Mouse (Mus musculus): ENCODE measurements around the gene Blvra. TPM values are rescaled to one million over a fixed set of nuclear protein-coding genes. Genes with fewer than 3 reads are reported as not detected.
"Not testable (repeated sequence)": the region's sequence is repeated elsewhere in the genome, so short reads cannot be mapped to it uniquely, and the experiment has no call there.

The Blvra gene
- polyA plus RNA-seq, 1 experiment from 2014 or later, result 44.3 TPM

- H3K27me3 ChIP-seq (replicated peaks; ENCODE audit: insufficient read depth, low read length), result no peaks in the 10 kb centered on the region
- H3K4me2 ChIP-seq (replicated peaks; ENCODE audit: low read depth, low read length), result peak within 1 kb of the TSS; percentile 75
- no peaks in the 10 kb centered on the region for H3K9me3 ChIP-seq (ENCODE audit: low read length)
- H3K9ac ChIP-seq (replicated peaks; ENCODE audit: low read depth), result peak within 1 kb of the TSS; percentile 50
- no peaks in the 10 kb centered on the region for H3K36me3 ChIP-seq (ENCODE audit: insufficient read depth, low read length)
- ATAC-seq (peak; percentile 92), DNase-seq (ENCODE audit: low spot score) (peak; percentile 94)
- under 1% methylated on average over 57 of the region's 57 CpGs for WGBS
- peak within 1 kb of the TSS; percentile 94 for H3K27ac ChIP-seq (ENCODE audit: low read length)
- H3K4me1 ChIP-seq (ENCODE audit: insufficient read depth, low read depth, low read length), result peaks cover 9% of the 10 kb centered on the region; the same call in 1 of the 2 replicates
- peak within 1 kb of the TSS; percentile 92 for H3K4me3 ChIP-seq (ENCODE audit: low read depth, low read length)
- no peak; the same call in 1 of the 2 replicates for TF ChIP-seq EP300 (IDR thresholded peaks at IDR 0.05)
- no peak for TF ChIP-seq CTCF (IDR thresholded peaks at IDR 0.05)
Measured at GRCm38 (mm10) chr2:127133621-127134461, 63.4 kb downstream of the Blvra start, which contains the start of gene Ncaph. Gene Ncaph (minus strand): TSS chr2:127133954.

GRCm38 (mm10) chr2:127135255-127135654, 64.8 kb downstream of the Blvra start:
- H3K4me3 ChIP-seq (ENCODE audit: low read depth, low read length); DNase-seq (ENCODE audit: low spot score); H3K4me1 ChIP-seq (ENCODE audit: insufficient read depth, low read depth, low read length); H3K9ac ChIP-seq (replicated peaks; ENCODE audit: low read depth); H3K9me3 ChIP-seq (ENCODE audit: low read length); H3K27ac ChIP-seq (ENCODE audit: low read length); H3K36me3 ChIP-seq (ENCODE audit: insufficient read depth, low read length); ATAC-seq; H3K4me2 ChIP-seq (replicated peaks; ENCODE audit: low read depth, low read length); H3K27me3 ChIP-seq (replicated peaks; ENCODE audit: insufficient read depth, low read length): not testable (repeated sequence)
- peak; percentile 47 for TF ChIP-seq CTCF (IDR thresholded peaks at IDR 0.05)
- WGBS, result 34% methylated on average over 2 of the region's 3 CpGs

- H3K27me3 ChIP-seq (replicated peaks; ENCODE audit: insufficient read depth, low read length), result no peaks in the 10 kb centered on the region
- peak; percentile 66; the same call in 1 of the 2 replicates for TF ChIP-seq EP300 (IDR thresholded peaks at IDR 0.05)
- no peak for TF ChIP-seq CTCF (IDR thresholded peaks at IDR 0.05)
- H3K4me2 ChIP-seq (replicated peaks; ENCODE audit: low read depth, low read length), result 0 out of 2 replicates have a peak overlapping the region, but pooled peaks have one; percentile 25
- H3K4me3 ChIP-seq (ENCODE audit: low read depth, low read length), result no peak overlapping the region
- peaks cover 4% of the 10 kb centered on the region; the same call in 1 of the 2 replicates for H3K36me3 ChIP-seq (ENCODE audit: insufficient read depth, low read length)
- peak; percentile 73 for DNase-seq (ENCODE audit: low spot score)
- peak; percentile 56 for ATAC-seq
- peak overlapping the region; percentile 38 for H3K27ac ChIP-seq (ENCODE audit: low read length)
- peaks cover 9% of the 10 kb centered on the region; the same call in 1 of the 2 replicates for H3K4me1 ChIP-seq (ENCODE audit: insufficient read depth, low read depth, low read length)
- no peak overlapping the region for H3K9ac ChIP-seq (replicated peaks; ENCODE audit: low read depth)
- H3K9me3 ChIP-seq (ENCODE audit: low read length), result no peaks in the 10 kb centered on the region
- WGBS, result under 1% methylated on average over 5 of the region's 5 CpGs
Measured at GRCm38 (mm10) chr2:127136979-127137378, 66.5 kb downstream of the Blvra start.

- Histone ChIP-seq H3K27me3 (replicated peaks; ENCODE audit: insufficient read depth, low read length) (no peaks in the 10 kb centered on the region), H3K36me3 (ENCODE audit: insufficient read depth, low read length) (peaks cover 4% of the 10 kb centered on the region; the same call in 1 of the 2 replicates), H3K9ac (replicated peaks; ENCODE audit: low read depth) (no peak overlapping the region), H3K9me3 (ENCODE audit: low read length) (no peaks in the 10 kb centered on the region), H3K4me3 (ENCODE audit: low read depth, low read length) (no peak overlapping the region), H3K4me1 (ENCODE audit: insufficient read depth, low read depth, low read length) (peaks cover 11% of the 10 kb centered on the region; the same call in 1 of the 2 replicates), H3K4me2 (replicated peaks; ENCODE audit: low read depth, low read length) (no peak overlapping the region), H3K27ac (ENCODE audit: low read length) (peak overlapping the region; percentile 6; the same call in 1 of the 2 replicates)
- 46% methylated on average over 10 of the region's 10 CpGs for WGBS
- DNase-seq (ENCODE audit: low spot score) (no peak), ATAC-seq (no peak)
- TF ChIP-seq EP300 (IDR thresholded peaks at IDR 0.05), result no peak
- peak; percentile 15; the same call in 1 of the 2 replicates for TF ChIP-seq CTCF (IDR thresholded peaks at IDR 0.05)
Measured at GRCm38 (mm10) chr2:127137838-127138420, 67.5 kb downstream of the Blvra start.

GRCm38 (mm10) chr2:127138449-127138848, 68.0 kb downstream of the Blvra start:
- no peak overlapping the region for H3K4me3 ChIP-seq (ENCODE audit: low read depth, low read length)
- H3K9me3 ChIP-seq (ENCODE audit: low read length), result no peaks in the 10 kb centered on the region
- H3K4me2 ChIP-seq (replicated peaks; ENCODE audit: low read depth, low read length), result no peak overlapping the region
- peaks cover 11% of the 10 kb centered on the region; the same call in 1 of the 2 replicates for H3K4me1 ChIP-seq (ENCODE audit: insufficient read depth, low read depth, low read length)
- no peak for DNase-seq (ENCODE audit: low spot score)
- peak overlapping the region; percentile 6; the same call in 1 of the 2 replicates for H3K27ac ChIP-seq (ENCODE audit: low read length)
- 73% methylated on average over 4 of the region's 4 CpGs for WGBS
- TF ChIP-seq CTCF (IDR thresholded peaks at IDR 0.05) (no peak), EP300 (IDR thresholded peaks at IDR 0.05) (no peak)
- no peak overlapping the region for H3K9ac ChIP-seq (replicated peaks; ENCODE audit: low read depth)
- no peak for ATAC-seq
- peaks cover 4% of the 10 kb centered on the region; the same call in 1 of the 2 replicates for H3K36me3 ChIP-seq (ENCODE audit: insufficient read depth, low read length)
- no peaks in the 10 kb centered on the region for H3K27me3 ChIP-seq (replicated peaks; ENCODE audit: insufficient read depth, low read length)

GRCm38 (mm10) chr2:127139094-127139493, 68.6 kb downstream of the Blvra start:
- H3K4me1 ChIP-seq (ENCODE audit: insufficient read depth, low read depth, low read length), result peaks cover 10% of the 10 kb centered on the region; the same call in 1 of the 2 replicates
- H3K9ac ChIP-seq (replicated peaks; ENCODE audit: low read depth), result no peak overlapping the region
- H3K4me3 ChIP-seq (ENCODE audit: low read depth, low read length), result no peak overlapping the region
- H3K9me3 ChIP-seq (ENCODE audit: low read length), result no peaks in the 10 kb centered on the region
- TF ChIP-seq CTCF (IDR thresholded peaks at IDR 0.05) (no peak), EP300 (IDR thresholded peaks at IDR 0.05) (no peak)
- no peak for ATAC-seq
- peaks cover 4% of the 10 kb centered on the region; the same call in 1 of the 2 replicates for H3K36me3 ChIP-seq (ENCODE audit: insufficient read depth, low read length)
- no peak overlapping the region for H3K4me2 ChIP-seq (replicated peaks; ENCODE audit: low read depth, low read length)
- H3K27ac ChIP-seq (ENCODE audit: low read length), result peak overlapping the region; percentile 6; the same call in 1 of the 2 replicates
- no peaks in the 10 kb centered on the region for H3K27me3 ChIP-seq (replicated peaks; ENCODE audit: insufficient read depth, low read length)
- no peak for DNase-seq (ENCODE audit: low spot score)
- 68% methylated on average over 8 of the region's 8 CpGs for WGBS
